Mouse (Mus musculus) liver, embryonic 14.5 days (tissue): ENCODE results near the gene Soat2.

ENCODE experiments used
- CTCF ChIP-seq: IDR thresholded peaks from 2 replicates; pipeline ENCODE4 v1.5.1; 2016; ENCODE audit warnings: antibody characterized with exemption, low read depth, control low read depth
- EP300 ChIP-seq: IDR thresholded peaks from 2 replicates; pipeline ENCODE4 v1.6.1; 2016; ENCODE audit warnings: antibody characterized with exemption, low read depth

GRCm38 (mm10) chr15:102118591-102118990, 31.7 kb upstream of the Soat2 start:
- TF ChIP-seq EP300 (no peak), CTCF (no peak)
